Mouse (Mus musculus): Measurements from ENCODE around the gene U2af1l4. TPM values are rescaled to one million over a fixed set of nuclear protein-coding genes. Genes with fewer than 3 reads are reported as not detected.

The U2af1l4 gene
- polyA plus RNA-seq, 1 experiment from 2014 or later: 115 TPM

DNA sequence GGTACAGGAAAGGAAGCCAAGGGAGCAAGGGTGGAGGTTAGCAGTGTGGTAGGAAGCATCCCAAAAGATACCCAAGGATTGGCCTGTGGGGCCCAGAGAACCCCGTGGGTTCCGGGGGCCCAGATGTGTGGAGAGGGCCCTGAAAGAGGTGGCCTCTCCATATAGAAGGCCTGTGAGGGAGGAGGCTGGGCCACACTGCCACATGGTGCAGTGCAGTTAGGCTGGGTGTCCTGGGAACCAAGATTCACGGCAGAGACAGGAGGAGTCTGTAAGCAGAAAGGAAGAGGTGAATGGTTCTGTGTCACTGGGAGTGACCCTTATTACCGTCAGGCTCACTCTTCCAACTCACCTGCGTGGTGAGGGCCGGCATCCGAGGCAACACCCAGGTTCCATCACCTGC is 22.5 kb upstream of the U2af1l4 start:
- no peak overlapping the region for H3K4me3 ChIP-seq (ENCODE audit: control insufficient read depth in 1 of 2, insufficient read depth in 1 of 2, low read depth in 1 of 2, low read length in 2 of 2)
- no peak overlapping the region for H3K27ac ChIP-seq (replicated peaks in 1 of 2; ENCODE audit: control insufficient read depth in 1 of 2, insufficient read depth in 1 of 2, low read depth in 2 of 2, low read length in 2 of 2)
- H3K4me2 ChIP-seq (ENCODE audit: low read length): no peak overlapping the region
- H3K9me3 ChIP-seq (ENCODE audit: control insufficient read depth, low read length): no peaks in the 10 kb centered on the region
- H3K27me3 ChIP-seq (ENCODE audit: control insufficient read depth, insufficient read depth, low read length): no peaks in the 10 kb centered on the region
- peaks cover 55% of the 10 kb centered on the region for H3K36me3 ChIP-seq (ENCODE audit: control insufficient read depth, insufficient read depth, low read length)
- no peak overlapping the region for H3K9ac ChIP-seq (ENCODE audit: low read length)
- 87% methylated on average over 7 of the region's 7 CpGs for WGBS
- peaks cover 0 to 3% of the 10 kb centered on the region in 2 experiments; a peak in 1 of 4 replicates for H3K4me1 ChIP-seq (ENCODE audit: control insufficient read depth in 2 of 2, insufficient read depth in 2 of 2, low read length in 2 of 2)
- ATAC-seq (ENCODE audit: insufficient number of reproducible peaks, insufficient read depth, low FRiP score, low read depth): no peak

DNA sequence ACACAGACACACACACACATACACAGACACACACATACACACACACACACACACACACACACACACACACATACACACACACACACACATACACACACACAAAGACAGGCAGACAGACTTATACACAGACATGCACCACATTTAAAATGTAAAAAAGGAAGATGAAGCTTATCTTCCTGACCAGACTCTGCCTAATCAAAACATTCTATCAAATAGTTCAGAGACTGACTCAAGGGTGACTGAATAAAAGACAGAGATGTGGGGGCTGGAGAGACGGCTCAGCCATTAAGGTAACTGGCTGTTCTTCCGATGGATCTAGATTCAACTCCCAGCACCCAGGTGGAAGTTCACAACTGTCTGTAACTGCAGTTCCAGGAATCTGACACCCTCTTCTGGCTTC is 18.8 kb upstream of the U2af1l4 start:
- WGBS: 93% methylated on average over 2 of the region's 2 CpGs
- Histone ChIP-seq H3K4me3 (ENCODE audit: control insufficient read depth in 1 of 2, insufficient read depth in 1 of 2, low read depth in 1 of 2, low read length in 2 of 2) (no peak overlapping the region), H3K9ac (ENCODE audit: low read length) (no peak overlapping the region), H3K27me3 (ENCODE audit: control insufficient read depth, insufficient read depth, low read length) (no peaks in the 10 kb centered on the region), H3K36me3 (ENCODE audit: control insufficient read depth, insufficient read depth, low read length) (peaks cover 81% of the 10 kb centered on the region), H3K4me2 (ENCODE audit: low read length) (no peak overlapping the region), H3K27ac (replicated peaks in 1 of 2; ENCODE audit: control insufficient read depth in 1 of 2, insufficient read depth in 1 of 2, low read depth in 2 of 2, low read length in 2 of 2) (no peak overlapping the region), H3K4me1 (ENCODE audit: control insufficient read depth in 2 of 2, insufficient read depth in 2 of 2, low read length in 2 of 2) (no peaks in the 10 kb centered on the region), H3K9me3 (ENCODE audit: control insufficient read depth, low read length) (no peaks in the 10 kb centered on the region)
- ATAC-seq (ENCODE audit: insufficient number of reproducible peaks, insufficient read depth, low FRiP score, low read depth): no peak

DNA sequence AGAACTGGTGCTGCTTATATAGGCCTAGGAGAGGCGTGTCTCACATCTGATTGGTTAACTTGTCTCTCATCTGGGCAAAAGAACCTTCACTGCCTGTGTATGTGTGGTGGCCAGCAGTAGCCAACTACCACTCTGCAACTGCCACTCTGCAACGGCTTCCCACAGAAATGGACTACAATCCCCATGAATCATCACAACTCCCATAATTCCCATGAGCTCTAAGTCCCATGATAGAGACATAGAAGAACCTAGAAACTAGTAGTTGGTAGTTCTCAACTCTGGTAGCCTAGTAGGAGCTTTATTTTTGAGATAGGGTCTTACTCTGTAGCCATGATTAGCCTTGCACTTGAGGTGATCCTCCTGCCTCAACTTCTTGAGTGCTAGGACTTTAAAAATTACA is 13.2 kb upstream of the U2af1l4 start:
- H3K9ac ChIP-seq (ENCODE audit: low read length): no peak overlapping the region
- H3K4me1 ChIP-seq (ENCODE audit: control insufficient read depth in 2 of 2, insufficient read depth in 2 of 2, low read length in 2 of 2): peaks cover 8 to 14% of the 10 kb centered on the region in 2 experiments
- no peak overlapping the region for H3K4me2 ChIP-seq (ENCODE audit: low read length)
- H3K9me3 ChIP-seq (ENCODE audit: control insufficient read depth, low read length): no peaks in the 10 kb centered on the region
- H3K36me3 ChIP-seq (ENCODE audit: control insufficient read depth, insufficient read depth, low read length): peaks cover 45% of the 10 kb centered on the region
- no peaks in the 10 kb centered on the region for H3K27me3 ChIP-seq (ENCODE audit: control insufficient read depth, insufficient read depth, low read length)
- H3K27ac ChIP-seq (replicated peaks in 1 of 2; ENCODE audit: control insufficient read depth in 1 of 2, insufficient read depth in 1 of 2, low read depth in 2 of 2, low read length in 2 of 2): no peak overlapping the region
- no peak for ATAC-seq (ENCODE audit: insufficient number of reproducible peaks, insufficient read depth, low FRiP score, low read depth)
- no peak overlapping the region for H3K4me3 ChIP-seq (ENCODE audit: control insufficient read depth in 1 of 2, insufficient read depth in 1 of 2, low read depth in 1 of 2, low read length in 2 of 2)
- WGBS: 95% methylated on average over 2 of the region's 2 CpGs

DNA sequence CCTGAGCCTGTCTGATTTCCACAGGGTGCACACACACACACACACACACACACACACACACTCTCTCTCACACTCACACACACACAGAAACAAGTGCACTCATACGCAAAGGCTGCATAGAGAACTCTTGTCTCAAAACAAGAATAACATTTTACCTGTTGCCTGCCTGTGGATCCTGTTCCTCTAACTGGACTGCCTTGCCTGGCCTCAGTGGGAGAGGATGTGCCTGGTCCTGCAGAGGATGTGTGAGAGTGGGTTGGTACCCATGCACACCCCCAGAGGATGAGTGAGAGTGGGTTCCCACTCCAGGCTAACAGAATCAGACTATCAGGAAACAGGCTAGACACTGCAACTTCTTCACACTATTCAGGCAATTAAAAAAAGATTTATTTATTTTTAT is 12.5 kb upstream of the U2af1l4 start:
- H3K9ac ChIP-seq (ENCODE audit: low read length): no peak overlapping the region
- H3K4me2 ChIP-seq (ENCODE audit: low read length): no peak overlapping the region
- 92% methylated on average over 1 of the region's 1 CpGs for WGBS
- H3K27me3 ChIP-seq (ENCODE audit: control insufficient read depth, insufficient read depth, low read length): no peaks in the 10 kb centered on the region
- H3K4me1 ChIP-seq (ENCODE audit: control insufficient read depth in 2 of 2, insufficient read depth in 2 of 2, low read length in 2 of 2): peaks cover 8 to 14% of the 10 kb centered on the region in 2 experiments
- no peak for ATAC-seq (ENCODE audit: insufficient number of reproducible peaks, insufficient read depth, low FRiP score, low read depth)
- H3K27ac ChIP-seq (replicated peaks in 1 of 2; ENCODE audit: control insufficient read depth in 1 of 2, insufficient read depth in 1 of 2, low read depth in 2 of 2, low read length in 2 of 2): no peak overlapping the region
- H3K36me3 ChIP-seq (ENCODE audit: control insufficient read depth, insufficient read depth, low read length): peaks cover 47% of the 10 kb centered on the region
- no peaks in the 10 kb centered on the region for H3K9me3 ChIP-seq (ENCODE audit: control insufficient read depth, low read length)
- H3K4me3 ChIP-seq (ENCODE audit: control insufficient read depth in 1 of 2, insufficient read depth in 1 of 2, low read depth in 1 of 2, low read length in 2 of 2): no peak overlapping the region

DNA sequence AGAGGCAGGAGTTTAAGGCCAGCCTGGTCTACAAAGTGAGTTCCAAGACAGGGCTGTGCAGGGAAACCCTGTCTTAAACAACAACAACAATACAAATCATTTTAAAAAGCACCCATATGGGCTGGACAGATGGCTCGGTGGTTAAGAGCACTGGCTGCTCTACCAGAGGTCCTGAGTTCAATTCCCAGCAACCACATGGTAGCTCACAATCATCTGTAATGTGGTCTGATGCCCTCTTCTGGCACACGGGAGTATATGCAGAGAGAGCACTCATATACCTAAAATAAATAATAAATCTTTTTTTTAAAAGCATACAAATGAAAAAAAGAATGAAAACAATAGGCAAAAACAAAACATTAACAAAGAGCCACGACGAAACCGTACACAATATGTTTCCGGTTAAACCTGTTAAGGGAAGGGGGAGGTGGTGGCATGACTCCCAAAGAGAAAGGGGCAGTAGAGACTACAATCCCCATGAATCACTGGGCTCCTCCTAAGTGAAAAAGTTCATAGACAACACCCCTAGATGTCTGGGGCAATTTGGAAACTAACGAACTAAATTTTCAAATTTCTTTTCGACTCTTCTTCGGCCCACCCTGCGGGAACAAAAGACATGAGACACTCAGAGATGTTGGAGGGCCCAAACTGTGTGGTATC is 11.5 kb upstream of the U2af1l4 start:
- H3K27ac ChIP-seq (replicated peaks in 1 of 2; ENCODE audit: control insufficient read depth in 1 of 2, insufficient read depth in 1 of 2, low read depth in 2 of 2, low read length in 2 of 2): peak overlapping the region; percentile 98
- H3K27me3 ChIP-seq (ENCODE audit: control insufficient read depth, insufficient read depth, low read length): no peaks in the 10 kb centered on the region
- peak; percentile 27 for ATAC-seq (ENCODE audit: insufficient number of reproducible peaks, insufficient read depth, low FRiP score, low read depth)
- H3K4me1 ChIP-seq (ENCODE audit: control insufficient read depth in 2 of 2, insufficient read depth in 2 of 2, low read length in 2 of 2): peaks cover 8 to 14% of the 10 kb centered on the region in 2 experiments
- whole genome bisulfite sequencing: 3% methylated on average over 10 of the region's 10 CpGs
- H3K36me3 ChIP-seq (ENCODE audit: control insufficient read depth, insufficient read depth, low read length): peaks cover 47% of the 10 kb centered on the region
- H3K9ac ChIP-seq (ENCODE audit: low read length): peak overlapping the region; percentile 89
- peak overlapping the region; percentile 73 to 87 for H3K4me3 ChIP-seq (ENCODE audit: control insufficient read depth in 1 of 2, insufficient read depth in 1 of 2, low read depth in 1 of 2, low read length in 2 of 2)
- H3K9me3 ChIP-seq (ENCODE audit: control insufficient read depth, low read length): no peaks in the 10 kb centered on the region
- H3K4me2 ChIP-seq (ENCODE audit: low read length): peak overlapping the region; percentile 86

DNA sequence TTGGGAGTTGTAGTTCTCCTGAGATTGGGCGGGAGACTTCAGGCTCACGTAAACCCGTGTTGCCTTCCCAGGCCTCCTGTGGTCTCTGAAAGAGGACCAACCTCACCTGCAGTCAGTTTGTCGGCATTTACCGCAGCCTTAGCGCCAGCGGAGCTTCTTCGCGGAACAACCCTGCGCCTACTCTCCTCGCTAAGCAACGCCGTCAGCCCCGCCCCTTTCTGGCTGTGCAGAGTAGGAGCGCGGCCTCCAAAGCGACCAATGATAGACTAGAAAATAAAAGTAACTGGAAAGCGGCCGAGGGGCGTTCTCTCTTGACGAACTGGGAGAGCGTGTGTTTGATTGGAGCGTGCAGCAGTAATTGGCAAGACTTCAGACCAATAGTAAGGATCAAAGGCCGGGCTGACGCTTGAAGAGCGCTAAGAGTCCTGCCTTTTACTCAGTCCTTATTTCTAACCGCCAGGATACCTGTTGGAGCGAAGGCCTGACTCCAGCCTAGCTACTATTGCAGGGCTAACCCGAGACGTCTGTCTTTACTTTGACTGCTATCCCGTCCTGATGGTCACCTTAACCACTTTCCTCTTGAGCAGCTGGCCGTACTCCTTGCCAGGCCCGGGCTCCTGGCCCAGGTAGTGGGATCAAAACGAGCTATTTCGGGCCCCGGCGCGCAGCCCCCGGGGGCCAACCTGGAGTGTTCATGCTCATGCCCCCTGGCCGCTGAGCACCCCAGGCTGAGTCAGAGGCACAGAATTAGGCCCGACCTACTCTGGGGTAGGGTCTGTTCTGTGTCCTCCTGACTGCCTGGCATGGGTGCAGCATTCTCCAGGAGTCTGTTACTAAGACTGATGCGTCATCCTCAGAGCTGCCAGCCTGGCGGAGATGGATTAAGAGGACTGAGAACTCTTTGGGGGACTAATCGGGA is 10.7 kb upstream of the U2af1l4 start, which contains the start of the genes Hspb6 and Proser3:
TSS of gene Hspb6 (plus strand) at position 77 of the 919 bp plus-strand sequence.
TSS of gene Proser3 (minus strand) at position 198 of the 919 bp plus-strand sequence.
- Histone ChIP-seq H3K27ac (replicated peaks in 1 of 2; ENCODE audit: control insufficient read depth in 1 of 2, insufficient read depth in 1 of 2, low read depth in 2 of 2, low read length in 2 of 2) (peak within 1 kb of the TSS; percentile 98), H3K4me1 (ENCODE audit: control insufficient read depth in 2 of 2, insufficient read depth in 2 of 2, low read length in 2 of 2) (peaks cover 8 to 14% of the 10 kb centered on the region in 2 experiments), H3K4me3 (ENCODE audit: control insufficient read depth in 1 of 2, insufficient read depth in 1 of 2, low read depth in 1 of 2, low read length in 2 of 2) (peak within 1 kb of the TSS; percentile 73 to 87), H3K9ac (ENCODE audit: low read length) (peak within 1 kb of the TSS; percentile 89), H3K27me3 (ENCODE audit: control insufficient read depth, insufficient read depth, low read length) (no peaks in the 10 kb centered on the region), H3K36me3 (ENCODE audit: control insufficient read depth, insufficient read depth, low read length) (peaks cover 48% of the 10 kb centered on the region), H3K4me2 (ENCODE audit: low read length) (peak within 1 kb of the TSS; percentile 86), H3K9me3 (ENCODE audit: control insufficient read depth, low read length) (no peaks in the 10 kb centered on the region)
- peak; percentile 86 for ATAC-seq (ENCODE audit: insufficient number of reproducible peaks, insufficient read depth, low FRiP score, low read depth)
- WGBS: under 1% methylated on average over 44 of the region's 44 CpGs

DNA sequence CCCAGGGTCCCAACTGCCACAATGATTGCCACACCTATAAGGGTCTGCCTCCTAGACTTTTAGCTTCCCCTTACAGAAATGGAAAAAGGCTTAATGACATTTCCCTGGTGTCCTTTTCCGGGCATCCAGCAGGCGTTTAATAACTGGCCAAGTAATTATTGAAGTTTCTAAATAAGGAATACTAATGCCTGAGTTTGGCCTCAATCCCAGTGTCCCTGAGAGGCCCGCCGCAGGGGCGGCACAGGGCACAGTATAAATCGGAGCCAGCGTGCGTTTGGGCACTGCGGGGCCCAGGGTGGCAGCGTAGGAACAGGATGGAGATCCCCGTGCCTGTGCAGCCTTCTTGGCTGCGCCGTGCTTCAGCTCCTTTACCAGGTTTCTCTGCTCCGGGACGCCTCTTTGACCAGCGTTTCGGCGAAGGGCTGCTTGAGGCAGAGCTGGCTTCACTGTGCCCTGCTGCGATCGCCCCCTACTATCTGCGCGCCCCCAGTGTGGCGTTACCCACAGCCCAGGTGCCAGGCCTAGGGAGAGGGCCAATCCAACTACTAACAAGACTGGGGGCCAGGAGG is 10.0 kb upstream of the U2af1l4 start:
- peak overlapping the region; percentile 67 to 73 for H3K4me3 ChIP-seq (ENCODE audit: control insufficient read depth in 1 of 2, insufficient read depth in 1 of 2, low read depth in 1 of 2, low read length in 2 of 2)
- H3K4me1 ChIP-seq (ENCODE audit: control insufficient read depth in 2 of 2, insufficient read depth in 2 of 2, low read length in 2 of 2): peaks cover 8 to 18% of the 10 kb centered on the region in 2 experiments
- H3K9me3 ChIP-seq (ENCODE audit: control insufficient read depth, low read length): no peaks in the 10 kb centered on the region
- peak overlapping the region; percentile 98 for H3K27ac ChIP-seq (replicated peaks in 1 of 2; ENCODE audit: control insufficient read depth in 1 of 2, insufficient read depth in 1 of 2, low read depth in 2 of 2, low read length in 2 of 2)
- peak overlapping the region; percentile 89 for H3K9ac ChIP-seq (ENCODE audit: low read length)
- WGBS: 1% methylated on average over 23 of the region's 23 CpGs
- peak overlapping the region; percentile 86 for H3K4me2 ChIP-seq (ENCODE audit: low read length)
- peaks cover 45% of the 10 kb centered on the region for H3K36me3 ChIP-seq (ENCODE audit: control insufficient read depth, insufficient read depth, low read length)
- ATAC-seq (ENCODE audit: insufficient number of reproducible peaks, insufficient read depth, low FRiP score, low read depth): peak; percentile 28; the same call in 1 of the 2 replicates
- H3K27me3 ChIP-seq (ENCODE audit: control insufficient read depth, insufficient read depth, low read length): no peaks in the 10 kb centered on the region
